Mouse (Mus musculus) myocyte (in vitro differentiated cells): Measurements from ENCODE around the gene Pym1. TPM values are rescaled to one million over a fixed set of nuclear protein-coding genes. Genes with fewer than 3 reads are reported as not detected.

Experiments
- H3K27me3 ChIP-seq: one replicate; pipeline ENCODE4 v1.6.1; 2011; ENCODE audit not compliant: control insufficient read depth, insufficient read depth, insufficient read length
- H3K36me3 ChIP-seq: one replicate; pipeline ENCODE4 v1.6.1; 2011; ENCODE audit not compliant: control insufficient read depth, insufficient read depth
- H3K4me2 ChIP-seq: one replicate; pipeline ENCODE4 v1.6.1; 2011; ENCODE audit warnings: low read depth, control low read depth
- H3K4me3 ChIP-seq: one replicate; pipeline ENCODE4 v1.5.1; 2011; ENCODE audit warnings: mild to moderate bottlenecking, control low read depth, moderate library complexity
- H3K79me2 ChIP-seq: one replicate; pipeline ENCODE4 v1.6.1; 2011; ENCODE audit not compliant: control insufficient read depth, insufficient read depth
- H3ac ChIP-seq: one replicate; pipeline ENCODE4 v1.6.1; 2011; ENCODE audit not compliant: control insufficient read depth, insufficient read length
- CEBPB ChIP-seq: IDR thresholded peaks from 2 replicates; pipeline ENCODE4 v1.6.1; 2011; ENCODE audit warnings: mild to moderate bottlenecking, moderate library complexity; ENCODE audit not compliant: poor library complexity, insufficient read depth, severe bottlenecking
- E2F4 ChIP-seq: IDR thresholded peaks from one replicate; pipeline ENCODE4 v1.6.1; 2011; ENCODE audit warnings: mild to moderate bottlenecking, control low read depth, moderate library complexity; ENCODE audit not compliant: insufficient read depth
- MAX ChIP-seq: IDR thresholded peaks from one replicate; pipeline ENCODE4 v1.6.1; 2011; ENCODE audit warnings: low read depth, mild to moderate bottlenecking, control low read depth
- MYOD1 ChIP-seq, 3 experiments: IDR thresholded peaks; one replicate each; pipeline ENCODE4 v1.6.1; 2011; ENCODE audit warnings: control low read depth in 2 of 3, low read depth in 2 of 3, mild to moderate bottlenecking in 2 of 3, moderate library complexity in 1 of 3; ENCODE audit not compliant: insufficient read length in 2 of 3, control insufficient read depth in 1 of 3
- MYOG ChIP-seq, 3 experiments: IDR thresholded peaks; one replicate each; pipeline ENCODE4 v1.6.1; 2011; ENCODE audit warnings: control low read depth in 2 of 3, low read depth in 2 of 3, mild to moderate bottlenecking in 2 of 3; ENCODE audit not compliant: insufficient read length in 2 of 3, control insufficient read depth in 1 of 3, insufficient read depth in 1 of 3
- POLR2A ChIP-seq: IDR thresholded peaks from one replicate; pipeline ENCODE4 v1.6.1; 2011; ENCODE audit warnings: low read depth, mild to moderate bottlenecking, control low read depth, moderate library complexity; ENCODE audit not compliant: insufficient read length
- POLR2AphosphoS2 ChIP-seq: IDR thresholded peaks from one replicate; pipeline ENCODE4 v1.6.1; 2011; ENCODE audit warnings: low read depth, control low read depth; ENCODE audit not compliant: insufficient read length
- REST ChIP-seq: IDR thresholded peaks from one replicate; pipeline ENCODE4 v1.6.1; 2011; ENCODE audit warnings: mild to moderate bottlenecking, control low read depth, moderate library complexity; ENCODE audit not compliant: insufficient read depth, insufficient read length
- SRF ChIP-seq: IDR thresholded peaks from one replicate; pipeline ENCODE4 v1.6.1; 2011; ENCODE audit warnings: low read depth; ENCODE audit not compliant: control insufficient read depth, insufficient read length
- TCF12 ChIP-seq: IDR thresholded peaks from one replicate; pipeline ENCODE4 v1.6.1; 2011; ENCODE audit warnings: mild to moderate bottlenecking, control low read depth; ENCODE audit not compliant: poor library complexity, insufficient read depth, severe bottlenecking
- TCF3 ChIP-seq: IDR thresholded peaks from one replicate; pipeline ENCODE4 v1.6.1; 2011; ENCODE audit warnings: low read depth, control low read depth; ENCODE audit not compliant: insufficient read length
- USF1 ChIP-seq: IDR thresholded peaks from one replicate; pipeline ENCODE4 v1.6.1; 2011; ENCODE audit warnings: low read depth, mild to moderate bottlenecking, control low read depth, moderate library complexity
- polyA plus RNA-seq: library from polyadenylated mRNA; unstranded; fragments of >200 nt; fragmentation: generic; extraction: Trizol; gene quantifications from one replicate; pipeline ENCODE4 v1.2.1, GENCODE M21; 2012; ENCODE audit warnings: missing spikeins

Gene Pym1
- polyA plus RNA-seq, 1 experiment = 32.6 TPM

DNA sequence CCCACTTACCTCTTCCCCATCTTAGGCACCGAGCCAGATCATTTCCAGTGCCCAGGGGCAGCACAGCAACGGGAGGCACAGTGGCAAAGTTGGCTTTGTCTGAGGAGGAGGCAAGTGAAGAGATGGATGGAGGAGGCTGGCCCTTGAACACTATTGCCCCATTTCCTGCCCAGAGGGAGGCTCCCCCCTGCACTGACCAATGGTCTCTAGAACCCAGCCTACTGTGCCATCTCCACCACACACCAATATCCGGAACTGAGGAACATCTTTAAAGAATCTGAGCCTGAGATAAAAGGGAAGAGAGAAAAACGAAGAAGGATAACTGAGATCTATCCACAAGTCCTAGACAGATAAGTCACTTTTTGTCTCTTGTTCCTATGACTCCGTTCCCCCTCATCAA lies 19.6 kb upstream of the Pym1 start:
- H3ac ChIP-seq = no peak overlapping the region
- H3K27me3 ChIP-seq = no peaks in the 10 kb centered on the region
- H3K36me3 ChIP-seq = peaks cover 26% of the 10 kb centered on the region
- H3K4me3 ChIP-seq = no peak overlapping the region
- no peaks in the 10 kb centered on the region for H3K79me2 ChIP-seq
- TF ChIP-seq USF1 = no peak
- no peak for TF ChIP-seq MYOD1 (IDR thresholded peaks at IDR 0.05; ENCODE audit: control insufficient read depth in 1 of 3, insufficient read length in 2 of 3, low read depth in 2 of 3)
- TF ChIP-seq TCF12 = no peak
- TF ChIP-seq E2F4 = no peak
- TF ChIP-seq POLR2A = no peak
- TF ChIP-seq POLR2AphosphoS2 = no peak
- TF ChIP-seq CEBPB = no peak
- TF ChIP-seq SRF = no peak
- no peak for TF ChIP-seq TCF3
- TF ChIP-seq MAX = no peak
- TF ChIP-seq MYOG (IDR thresholded peaks at IDR 0.05; ENCODE audit: control insufficient read depth in 1 of 3, insufficient read depth in 1 of 3, insufficient read length in 2 of 3, low read depth in 2 of 3) = no peak
- no peak for TF ChIP-seq REST
- H3K4me2 ChIP-seq = no peak overlapping the region

DNA sequence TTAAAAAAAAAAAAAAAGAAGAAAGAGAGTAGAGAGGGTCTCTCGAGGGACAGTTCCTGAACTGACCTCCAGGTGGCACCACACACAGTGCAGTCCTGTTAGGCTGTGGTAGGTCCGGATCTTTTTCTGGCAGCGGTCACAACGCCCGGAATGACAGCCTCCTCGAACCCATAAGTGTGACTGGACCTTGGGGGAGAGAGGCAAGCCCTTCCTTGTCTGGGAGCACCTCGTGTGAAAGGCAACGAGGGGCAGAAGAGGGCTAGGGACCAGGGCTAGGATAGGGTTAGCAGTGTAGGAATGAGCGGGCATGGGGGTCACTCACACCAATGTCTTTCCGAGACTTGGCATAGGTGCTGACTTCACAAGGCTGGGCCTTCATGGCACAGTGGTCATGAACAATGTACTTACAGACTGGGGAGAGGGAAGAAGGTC lies 16.7 kb upstream of the Pym1 start:
- Histone ChIP-seq H3ac (no peak overlapping the region), H3K79me2 (no peaks in the 10 kb centered on the region), H3K27me3 (no peaks in the 10 kb centered on the region), H3K36me3 (peaks cover 33% of the 10 kb centered on the region), H3K4me2 (no peak overlapping the region), H3K4me3 (no peak overlapping the region)
- no peak for TF ChIP-seq USF1
- TF ChIP-seq REST = no peak
- TF ChIP-seq TCF12 = no peak
- TF ChIP-seq MYOD1 (IDR thresholded peaks at IDR 0.05; ENCODE audit: control insufficient read depth in 1 of 3, insufficient read length in 2 of 3, low read depth in 2 of 3) = no peak
- TF ChIP-seq CEBPB = no peak
- TF ChIP-seq MYOG (IDR thresholded peaks at IDR 0.05; ENCODE audit: control insufficient read depth in 1 of 3, insufficient read depth in 1 of 3, insufficient read length in 2 of 3, low read depth in 2 of 3) = no peak
- no peak for TF ChIP-seq SRF
- TF ChIP-seq TCF3 = no peak
- no peak for TF ChIP-seq E2F4
- TF ChIP-seq POLR2A = no peak
- no peak for TF ChIP-seq MAX
- TF ChIP-seq POLR2AphosphoS2 = no peak

DNA sequence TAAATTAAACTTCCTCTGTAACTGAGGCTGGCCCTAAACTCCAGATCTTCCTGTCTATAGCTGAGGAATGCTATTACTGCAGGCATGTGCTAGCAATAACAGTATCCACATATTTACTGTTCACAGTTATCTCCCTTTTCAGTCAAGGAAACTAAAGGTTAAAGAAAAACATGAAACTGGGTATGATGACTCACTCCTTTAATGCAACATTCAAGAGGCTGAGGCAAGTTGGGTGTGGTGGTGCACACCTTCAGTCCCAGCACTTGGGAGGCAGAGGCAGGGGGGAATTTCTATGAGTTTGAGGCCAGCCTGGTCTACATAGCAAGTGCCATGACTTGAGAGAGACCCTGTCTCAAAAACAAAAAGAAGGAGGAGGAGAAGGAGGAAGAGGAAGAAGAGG lies 15.7 kb upstream of the Pym1 start:
- Histone ChIP-seq H3K4me3 (no peak overlapping the region), H3K79me2 (no peaks in the 10 kb centered on the region), H3K27me3 (no peaks in the 10 kb centered on the region), H3K36me3 (peaks cover 34% of the 10 kb centered on the region), H3ac (no peak overlapping the region), H3K4me2 (no peak overlapping the region)
- TF ChIP-seq MYOG (IDR thresholded peaks at IDR 0.05; ENCODE audit: control insufficient read depth in 1 of 3, insufficient read depth in 1 of 3, insufficient read length in 2 of 3, low read depth in 2 of 3) (no peak), POLR2AphosphoS2 (no peak), SRF (no peak), E2F4 (no peak), MYOD1 (IDR thresholded peaks at IDR 0.05; ENCODE audit: control insufficient read depth in 1 of 3, insufficient read length in 2 of 3, low read depth in 2 of 3) (no peak), POLR2A (no peak), TCF12 (no peak), USF1 (no peak), CEBPB (no peak), MAX (no peak), REST (no peak)

DNA sequence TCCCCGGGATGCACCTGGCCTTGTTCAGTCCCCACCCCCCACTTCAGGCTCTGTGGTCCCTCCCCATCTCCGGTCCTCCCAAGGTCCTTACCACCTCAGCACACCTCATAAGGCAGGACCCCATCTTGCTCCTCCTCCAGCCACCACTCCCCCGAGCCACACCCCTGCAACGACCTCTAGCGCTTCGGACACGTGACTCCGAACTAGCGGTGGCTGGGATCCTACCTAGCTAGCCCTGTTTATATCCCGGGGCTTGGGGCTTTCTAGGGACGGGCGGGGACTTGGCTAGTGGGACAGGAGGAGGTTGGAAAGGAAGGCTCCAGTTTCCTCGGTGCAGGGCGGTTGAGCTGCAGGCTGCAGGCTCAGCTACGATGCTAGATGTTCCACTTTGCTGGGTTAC lies 10.3 kb upstream of the Pym1 start:
- TF ChIP-seq USF1 = peak; percentile 92
- no peak for TF ChIP-seq TCF3
- Histone ChIP-seq H3K4me2 (peak overlapping the region; percentile 83), H3K79me2 (no peaks in the 10 kb centered on the region), H3ac (no peak overlapping the region), H3K4me3 (peak overlapping the region; percentile 17), H3K36me3 (peaks cover 16% of the 10 kb centered on the region), H3K27me3 (no peaks in the 10 kb centered on the region)

DNA sequence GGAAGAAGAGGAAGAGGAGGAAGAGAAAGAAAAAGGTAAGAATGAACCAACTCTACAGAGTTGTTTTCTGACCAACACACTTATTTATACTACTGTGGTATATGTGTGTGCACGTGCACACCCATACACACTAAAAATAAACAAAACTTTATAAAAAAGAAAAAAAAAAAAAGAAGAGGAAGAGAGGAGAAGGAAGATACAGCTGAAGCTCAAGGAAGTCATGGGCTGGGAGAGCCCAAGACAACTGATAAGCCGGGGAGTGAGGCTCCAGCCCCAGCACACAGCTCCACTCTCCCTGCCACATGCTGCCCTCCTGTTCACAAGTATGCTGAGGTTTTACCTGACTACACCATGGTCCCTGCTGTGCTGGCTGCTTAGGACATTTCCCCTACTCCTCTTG lies 7.4 kb upstream of the Pym1 start:
- no peak overlapping the region for H3K4me3 ChIP-seq
- H3K79me2 ChIP-seq = no peaks in the 10 kb centered on the region
- no peak for TF ChIP-seq POLR2AphosphoS2
- TF ChIP-seq REST = no peak
- TF ChIP-seq CEBPB = no peak
- H3ac ChIP-seq = no peak overlapping the region
- H3K27me3 ChIP-seq = no peaks in the 10 kb centered on the region
- no peak overlapping the region for H3K4me2 ChIP-seq
- peaks cover 6% of the 10 kb centered on the region for H3K36me3 ChIP-seq
